Mouse (Mus musculus): ENCODE data around the gene Ncor2. TPM values are rescaled to one million over a fixed set of nuclear protein-coding genes. Genes with fewer than 3 reads are reported as not detected.

Ncor2 gene
- total RNA-seq, 2 experiments from 2014 or later: 183 to 200 TPM

GRCm38 (mm10) chr5:125136296-125136995, 42.6 kb downstream of the Ncor2 start:
- intact Hi-C loops (cut with DNase I): no loop called here
- no peak for DNase-seq (ENCODE audit: low spot score in 2 of 2)

- peak; percentile 64 to 82 for DNase-seq (ENCODE audit: low spot score in 2 of 2)
- intact Hi-C loops (cut with DNase I): no loop called here
Measured at GRCm38 (mm10) chr5:125134795-125135468, 44.1 kb downstream of the Ncor2 start.

GRCm38 (mm10) chr5:125134391-125134790, 44.6 kb downstream of the Ncor2 start:
- DNase-seq (ENCODE audit: low spot score in 2 of 2): no peak
- intact Hi-C loops (cut with DNase I): no loop called here

- intact Hi-C loops (cut with DNase I): no loop called here
- no peak for DNase-seq (ENCODE audit: low spot score in 2 of 2)
Measured at GRCm38 (mm10) chr5:125133651-125134050, 45.4 kb downstream of the Ncor2 start.

- intact Hi-C loops (cut with DNase I): no loop called here
Measured at GRCm38 (mm10) chr5:125132566-125133260, 46.3 kb downstream of the Ncor2 start.

GRCm38 (mm10) chr5:125132069-125132468, 47.0 kb downstream of the Ncor2 start:
- DNase-seq (ENCODE audit: low spot score in 2 of 2): no peak
- intact Hi-C loops (cut with DNase I): no loop called here

More at GRCm38 (mm10) chr5:125132566-125133260, 46.3 kb downstream of the Ncor2 start:
- no peak for DNase-seq (ENCODE audit: low spot score in 2 of 2)

GRCm38 (mm10) chr5:125130406-125130805, 48.6 kb downstream of the Ncor2 start:
- intact Hi-C loops (cut with DNase I): no loop called here
- peak in 1 of 2 experiments; percentile 60 for DNase-seq (ENCODE audit: low spot score in 2 of 2)

GRCm38 (mm10) chr5:125128939-125129385, 50.1 kb downstream of the Ncor2 start:
- intact Hi-C loops (cut with DNase I): no loop called here
- DNase-seq (ENCODE audit: low spot score in 2 of 2): peak in 1 of 2 experiments; percentile 76

- DNase-seq (ENCODE audit: low spot score in 2 of 2): no peak
- intact Hi-C loops (cut with DNase I): no loop called here
Measured at GRCm38 (mm10) chr5:125127920-125128319, 51.1 kb downstream of the Ncor2 start.

GRCm38 (mm10) chr5:125127426-125127825, 51.6 kb downstream of the Ncor2 start:
- intact Hi-C loops (cut with DNase I): no loop called here

GRCm38 (mm10) chr5:125125966-125126464, 53.0 kb downstream of the Ncor2 start:
- no peak for DNase-seq (ENCODE audit: low spot score in 2 of 2)
- intact Hi-C loops (cut with DNase I): no loop called here

More at GRCm38 (mm10) chr5:125127426-125127825, 51.6 kb downstream of the Ncor2 start:
- DNase-seq (ENCODE audit: low spot score in 2 of 2): no peak

- DNase-seq (ENCODE audit: low spot score in 2 of 2): no peak
- intact Hi-C loops (cut with DNase I): no loop called here
Measured at GRCm38 (mm10) chr5:125125219-125125618, 53.8 kb downstream of the Ncor2 start.

- DNase-seq (ENCODE audit: low spot score in 2 of 2): no peak
- intact Hi-C loops (cut with DNase I): no loop called here
Measured at GRCm38 (mm10) chr5:125124002-125124401, 55.0 kb downstream of the Ncor2 start.

- intact Hi-C loops (cut with DNase I): no loop called here
- DNase-seq (ENCODE audit: low spot score in 2 of 2): no peak
Measured at GRCm38 (mm10) chr5:125123206-125123605, 55.8 kb downstream of the Ncor2 start.

GRCm38 (mm10) chr5:125122546-125122945, 56.5 kb downstream of the Ncor2 start:
- intact Hi-C loops (cut with DNase I): no loop called here
- no peak for DNase-seq (ENCODE audit: low spot score in 2 of 2)

- DNase-seq (ENCODE audit: low spot score in 2 of 2): no peak
- intact Hi-C loops (cut with DNase I): no loop called here
Measured at GRCm38 (mm10) chr5:125122049-125122448, 57.0 kb downstream of the Ncor2 start.

- intact Hi-C loops (cut with DNase I): no loop called here
- DNase-seq (ENCODE audit: low spot score in 2 of 2): no peak
Measured at GRCm38 (mm10) chr5:125120517-125121303, 58.3 kb downstream of the Ncor2 start.

GRCm38 (mm10) chr5:125117238-125117637, 61.8 kb downstream of the Ncor2 start:
- intact Hi-C loops (cut with DNase I): no loop called here
- DNase-seq (ENCODE audit: low spot score in 2 of 2): no peak

- intact Hi-C loops (cut with DNase I): no loop called here
- DNase-seq (ENCODE audit: low spot score in 2 of 2): peak in 1 of 2 experiments; percentile 47
Measured at GRCm38 (mm10) chr5:125113029-125113428, 66.0 kb downstream of the Ncor2 start.
